Mouse (Mus musculus): Measurements from ENCODE around the gene Crebrf.

- TF ChIP-seq GATA1 (IDR thresholded peaks at IDR 0.05; ENCODE audit: borderline replicate concordance, low read length), result no peak
- TF ChIP-seq FLI1 (IDR thresholded peaks at IDR 0.05; ENCODE audit: low read length), result no peak
These were observed 69.1 kb downstream of the Crebrf start for GRCm38 (mm10) chr17:26784525-26784924.
